Mouse (Mus musculus): Measurements from ENCODE around the gene Lrrc47. TPM values are rescaled to one million over a fixed set of nuclear protein-coding genes. Genes with fewer than 3 reads are reported as not detected.

The Lrrc47 gene
- polyA plus RNA-seq, 1 experiment from 2014 or later, result 8.6 TPM

- Histone ChIP-seq H3K4me1 (ENCODE audit: control insufficient read depth in 2 of 2, insufficient read depth in 2 of 2, low read length in 2 of 2) (peaks cover 31 to 40% of the 10 kb centered on the region in 2 experiments), H3K9me3 (ENCODE audit: control insufficient read depth, low read length) (no peaks in the 10 kb centered on the region), H3K27ac (replicated peaks in 1 of 2; ENCODE audit: control insufficient read depth in 1 of 2, insufficient read depth in 1 of 2, low read depth in 2 of 2, low read length in 2 of 2) (peak overlapping the region; percentile 60 to 64), H3K9ac (ENCODE audit: low read length) (peak overlapping the region; percentile 68; the same call in 1 of the 2 replicates), H3K4me3 (ENCODE audit: control insufficient read depth in 1 of 2, insufficient read depth in 1 of 2, low read depth in 1 of 2, low read length in 2 of 2) (peak overlapping the region in 1 of 2 experiments; percentile 51; a peak in 2 of 4 replicates), H3K27me3 (ENCODE audit: control insufficient read depth, insufficient read depth, low read length) (peaks cover 4% of the 10 kb centered on the region; the same call in 1 of the 2 replicates), H3K4me2 (ENCODE audit: low read length) (peak overlapping the region; percentile 76), H3K36me3 (ENCODE audit: control insufficient read depth, insufficient read depth, low read length) (peaks cover 37% of the 10 kb centered on the region)
- 7% methylated on average over 8 of the region's 8 CpGs for WGBS
- peak; percentile 56 for ATAC-seq (ENCODE audit: insufficient number of reproducible peaks, insufficient read depth, low FRiP score, low read depth)
These were observed 12.4 kb downstream of the Lrrc47 start for GRCm38 (mm10) chr4:154023754-154024601.

GRCm38 (mm10) chr4:154024729-154025521 is 13.4 kb downstream of the Lrrc47 start:
- ATAC-seq (ENCODE audit: insufficient number of reproducible peaks, insufficient read depth, low FRiP score, low read depth), result no peak
- H3K4me1 ChIP-seq (ENCODE audit: control insufficient read depth in 2 of 2, insufficient read depth in 2 of 2, low read length in 2 of 2), result peaks cover 31 to 40% of the 10 kb centered on the region in 2 experiments
- H3K27me3 ChIP-seq (ENCODE audit: control insufficient read depth, insufficient read depth, low read length), result peaks cover 4% of the 10 kb centered on the region; the same call in 1 of the 2 replicates
- H3K36me3 ChIP-seq (ENCODE audit: control insufficient read depth, insufficient read depth, low read length), result peaks cover 27% of the 10 kb centered on the region
- peak overlapping the region; percentile 51 to 60 for H3K4me3 ChIP-seq (ENCODE audit: control insufficient read depth in 1 of 2, insufficient read depth in 1 of 2, low read depth in 1 of 2, low read length in 2 of 2)
- no peaks in the 10 kb centered on the region for H3K9me3 ChIP-seq (ENCODE audit: control insufficient read depth, low read length)
- 18% methylated on average over 17 of the region's 17 CpGs for WGBS
- peak overlapping the region; percentile 60 to 64 for H3K27ac ChIP-seq (replicated peaks in 1 of 2; ENCODE audit: control insufficient read depth in 1 of 2, insufficient read depth in 1 of 2, low read depth in 2 of 2, low read length in 2 of 2)
- H3K4me2 ChIP-seq (ENCODE audit: low read length), result peak overlapping the region; percentile 76
- H3K9ac ChIP-seq (ENCODE audit: low read length), result peak overlapping the region; percentile 68

- H3K36me3 ChIP-seq (ENCODE audit: control insufficient read depth, insufficient read depth, low read length), result peaks cover 18% of the 10 kb centered on the region
- H3K4me1 ChIP-seq (ENCODE audit: control insufficient read depth in 2 of 2, insufficient read depth in 2 of 2, low read length in 2 of 2), result peaks cover 31 to 40% of the 10 kb centered on the region in 2 experiments
- H3K9ac ChIP-seq (ENCODE audit: low read length), result peak within 1 kb of the TSS; percentile 68
- H3K4me3 ChIP-seq (ENCODE audit: control insufficient read depth in 1 of 2, insufficient read depth in 1 of 2, low read depth in 1 of 2, low read length in 2 of 2), result peak within 1 kb of the TSS; percentile 51 to 60
- H3K9me3 ChIP-seq (ENCODE audit: control insufficient read depth, low read length), result no peaks in the 10 kb centered on the region
- H3K27me3 ChIP-seq (ENCODE audit: control insufficient read depth, insufficient read depth, low read length), result peaks cover 4% of the 10 kb centered on the region; the same call in 1 of the 2 replicates
- H3K27ac ChIP-seq (replicated peaks in 1 of 2; ENCODE audit: control insufficient read depth in 1 of 2, insufficient read depth in 1 of 2, low read depth in 2 of 2, low read length in 2 of 2), result peak within 1 kb of the TSS; percentile 60 to 64
- 2% methylated on average over 33 of the region's 33 CpGs for whole genome bisulfite sequencing
- H3K4me2 ChIP-seq (ENCODE audit: low read length), result peak within 1 kb of the TSS; percentile 76
- peak; percentile 55 for ATAC-seq (ENCODE audit: insufficient number of reproducible peaks, insufficient read depth, low FRiP score, low read depth)
These were observed 14.3 kb downstream of the Lrrc47 start, which contains the start of gene Smim1 for GRCm38 (mm10) chr4:154025641-154026440. TSS of gene Smim1 (minus strand) at chr4:154026230.

- ATAC-seq (ENCODE audit: insufficient number of reproducible peaks, insufficient read depth, low FRiP score, low read depth), result no peak
- peak overlapping the region; percentile 76 for H3K4me2 ChIP-seq (ENCODE audit: low read length)
- peaks cover 4% of the 10 kb centered on the region; the same call in 1 of the 2 replicates for H3K27me3 ChIP-seq (ENCODE audit: control insufficient read depth, insufficient read depth, low read length)
- H3K36me3 ChIP-seq (ENCODE audit: control insufficient read depth, insufficient read depth, low read length), result peaks cover 13% of the 10 kb centered on the region
- peak overlapping the region; percentile 68 for H3K9ac ChIP-seq (ENCODE audit: low read length)
- H3K9me3 ChIP-seq (ENCODE audit: control insufficient read depth, low read length), result no peaks in the 10 kb centered on the region
- peak overlapping the region; percentile 51 to 60; a peak in 3 of 4 replicates for H3K4me3 ChIP-seq (ENCODE audit: control insufficient read depth in 1 of 2, insufficient read depth in 1 of 2, low read depth in 1 of 2, low read length in 2 of 2)
- WGBS, result 30% methylated on average over 2 of the region's 2 CpGs
- peaks cover 31 to 40% of the 10 kb centered on the region in 2 experiments for H3K4me1 ChIP-seq (ENCODE audit: control insufficient read depth in 2 of 2, insufficient read depth in 2 of 2, low read length in 2 of 2)
- H3K27ac ChIP-seq (replicated peaks in 1 of 2; ENCODE audit: control insufficient read depth in 1 of 2, insufficient read depth in 1 of 2, low read depth in 2 of 2, low read length in 2 of 2), result no peak overlapping the region
These were observed 14.9 kb downstream of the Lrrc47 start for GRCm38 (mm10) chr4:154026441-154026761.

GRCm38 (mm10) chr4:154028066-154028465 is 16.5 kb downstream of the Lrrc47 start:
- Histone ChIP-seq H3K27me3 (ENCODE audit: control insufficient read depth, insufficient read depth, low read length) (peaks cover 4% of the 10 kb centered on the region; the same call in 1 of the 2 replicates), H3K9me3 (ENCODE audit: control insufficient read depth, low read length) (no peaks in the 10 kb centered on the region), H3K27ac (replicated peaks in 1 of 2; ENCODE audit: control insufficient read depth in 1 of 2, insufficient read depth in 1 of 2, low read depth in 2 of 2, low read length in 2 of 2) (no peak overlapping the region), H3K4me2 (ENCODE audit: low read length) (no peak overlapping the region), H3K36me3 (ENCODE audit: control insufficient read depth, insufficient read depth, low read length) (no peaks in the 10 kb centered on the region), H3K4me3 (ENCODE audit: control insufficient read depth in 1 of 2, insufficient read depth in 1 of 2, low read depth in 1 of 2, low read length in 2 of 2) (no peak overlapping the region), H3K9ac (ENCODE audit: low read length) (no peak overlapping the region), H3K4me1 (ENCODE audit: control insufficient read depth in 2 of 2, insufficient read depth in 2 of 2, low read length in 2 of 2) (peaks cover 28 to 35% of the 10 kb centered on the region in 2 experiments)
- 69% methylated on average over 7 of the region's 7 CpGs for WGBS
- ATAC-seq (ENCODE audit: insufficient number of reproducible peaks, insufficient read depth, low FRiP score, low read depth), result no peak

GRCm38 (mm10) chr4:154028646-154029045 is 17.1 kb downstream of the Lrrc47 start:
- H3K4me1 ChIP-seq (ENCODE audit: control insufficient read depth in 2 of 2, insufficient read depth in 2 of 2, low read length in 2 of 2), result peaks cover 22 to 29% of the 10 kb centered on the region in 2 experiments
- H3K36me3 ChIP-seq (ENCODE audit: control insufficient read depth, insufficient read depth, low read length), result no peaks in the 10 kb centered on the region
- peaks cover 4% of the 10 kb centered on the region; the same call in 1 of the 2 replicates for H3K27me3 ChIP-seq (ENCODE audit: control insufficient read depth, insufficient read depth, low read length)
- no peak overlapping the region for H3K9ac ChIP-seq (ENCODE audit: low read length)
- H3K27ac ChIP-seq (replicated peaks in 1 of 2; ENCODE audit: control insufficient read depth in 1 of 2, insufficient read depth in 1 of 2, low read depth in 2 of 2, low read length in 2 of 2), result no peak overlapping the region
- ATAC-seq (ENCODE audit: insufficient number of reproducible peaks, insufficient read depth, low FRiP score, low read depth), result no peak
- no peak overlapping the region for H3K4me3 ChIP-seq (ENCODE audit: control insufficient read depth in 1 of 2, insufficient read depth in 1 of 2, low read depth in 1 of 2, low read length in 2 of 2)
- no peaks in the 10 kb centered on the region for H3K9me3 ChIP-seq (ENCODE audit: control insufficient read depth, low read length)
- no peak overlapping the region for H3K4me2 ChIP-seq (ENCODE audit: low read length)

- WGBS, result 25% methylated on average over 3 of the region's 3 CpGs
- Histone ChIP-seq H3K4me3 (ENCODE audit: control insufficient read depth in 1 of 2, insufficient read depth in 1 of 2, low read depth in 1 of 2, low read length in 2 of 2) (no peak overlapping the region), H3K27me3 (ENCODE audit: control insufficient read depth, insufficient read depth, low read length) (peaks cover 5% of the 10 kb centered on the region; the same call in 1 of the 2 replicates), H3K4me1 (ENCODE audit: control insufficient read depth in 2 of 2, insufficient read depth in 2 of 2, low read length in 2 of 2) (no peaks in the 10 kb centered on the region; a peak in 1 of 4 replicates), H3K4me2 (ENCODE audit: low read length) (no peak overlapping the region), H3K36me3 (ENCODE audit: control insufficient read depth, insufficient read depth, low read length) (no peaks in the 10 kb centered on the region), H3K9me3 (ENCODE audit: control insufficient read depth, low read length) (no peaks in the 10 kb centered on the region), H3K27ac (replicated peaks in 1 of 2; ENCODE audit: control insufficient read depth in 1 of 2, insufficient read depth in 1 of 2, low read depth in 2 of 2, low read length in 2 of 2) (no peak overlapping the region), H3K9ac (ENCODE audit: low read length) (no peak overlapping the region)
- ATAC-seq (ENCODE audit: insufficient number of reproducible peaks, insufficient read depth, low FRiP score, low read depth), result no peak
These were observed 25.6 kb downstream of the Lrrc47 start for GRCm38 (mm10) chr4:154037123-154037522.

All from heart, embryonic 14.5 days (tissue).